ENCODE assay signal across 8 mouse cellular contexts in the genomic region with DNA sequence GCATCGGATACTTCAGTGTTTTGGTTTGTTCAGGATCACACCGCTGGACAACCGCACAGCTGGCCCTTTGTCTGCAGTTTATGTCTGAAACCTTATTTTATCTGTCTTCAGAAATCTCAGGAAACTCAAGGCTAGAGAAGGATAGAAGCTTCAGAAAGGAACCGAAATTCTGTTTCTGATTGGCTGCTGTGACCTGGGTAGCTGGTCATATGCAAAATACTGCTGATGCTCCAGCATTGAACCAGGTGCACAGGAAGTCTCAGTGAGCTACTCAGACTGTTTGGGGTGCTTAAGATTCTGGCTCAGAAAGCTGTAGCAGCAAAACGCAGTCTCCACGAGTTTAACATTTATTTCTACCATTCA. TPM values are rescaled to one million over a fixed set of nuclear protein-coding genes. Genes with fewer than 3 reads are reported as not detected.
DNase-seq lines count a peak whose midpoint lies in the region; ATAC-seq and TF ChIP-seq lines count a peak whose summit lies in the region.

No protein-coding gene starts in this region.

- intact Hi-C loops in gastrocnemius, adult 2 months (cut with DNase I): loop anchor here (2.0 to 5.0 kb wide), 2 partner anchors 132 to 329 kb away; no protein-coding TSS in a partner anchor

- no peak for DNase-seq in gastrocnemius, adult 2 months
- DNase-seq in gastrocnemius, adult 8-10 months (ENCODE audit: low spot score in 2 of 2): no peak
- peak; percentile 89 for DNase-seq in CD4-positive helper T cell, adult 2 months (ENCODE audit: low read depth, low spot score)
- no peak for DNase-seq in intestine, embryonic 14.5 days (ENCODE audit: low spot score)
- no peak for DNase-seq in layer of hippocampus, adult 18-20 months (ENCODE audit: low spot score in 2 of 2)
- DNase-seq in left cerebral cortex, adult 11 months (ENCODE audit: low spot score): no peak

- peak; percentile 74 for ATAC-seq in embryonic facial prominence, embryonic 12.5 days (ENCODE audit: insufficient number of reproducible peaks, insufficient read depth, low FRiP score, low TSS enrichment)
- peak; percentile 87 for ATAC-seq in intestine, embryonic 14.5 days (replicated peaks; ENCODE audit: low FRiP score, low TSS enrichment, low read depth)
- ATAC-seq in midbrain, embryonic 16.5 days: peak; percentile 91

- WGBS in embryonic facial prominence, embryonic 12.5 days: 0% methylated on average over 6 of the region's 6 CpGs
- WGBS in intestine, embryonic 14.5 days: under 1% methylated on average over 6 of the region's 6 CpGs
- 0% methylated on average over 6 of the region's 6 CpGs for WGBS in midbrain, embryonic 16.5 days

- H3K4me1 ChIP-seq in embryonic facial prominence, embryonic 12.5 days: peaks cover 10% of the 10 kb centered on the region
- peaks cover 7% of the 10 kb centered on the region for H3K4me1 ChIP-seq in intestine, embryonic 14.5 days (replicated peaks; ENCODE audit: control insufficient read depth, insufficient read depth, low read length)
- H3K4me1 ChIP-seq in midbrain, embryonic 16.5 days (ENCODE audit: control insufficient read depth, insufficient read depth, low read length): peaks cover 8% of the 10 kb centered on the region

- H3K9me3 ChIP-seq in embryonic facial prominence, embryonic 12.5 days: no peaks in the 10 kb centered on the region
- no peaks in the 10 kb centered on the region for H3K9me3 ChIP-seq in intestine, embryonic 14.5 days (ENCODE audit: control insufficient read depth, low read length)
- H3K9me3 ChIP-seq in midbrain, embryonic 16.5 days (replicated peaks; ENCODE audit: control insufficient read depth, low read length, poor library complexity, severe bottlenecking): no peaks in the 10 kb centered on the region

- H3K4me3 ChIP-seq in gastrocnemius, adult 2 months: peak overlapping the region; percentile 98
- peak overlapping the region; percentile 58 for H3K4me3 ChIP-seq in embryonic facial prominence, embryonic 12.5 days
- H3K4me3 ChIP-seq in intestine, embryonic 14.5 days (ENCODE audit: low read depth, low read length): peak overlapping the region; percentile 55
- H3K4me3 ChIP-seq in midbrain, embryonic 16.5 days (ENCODE audit: low read depth, low read length): peak overlapping the region; percentile 98

- peak overlapping the region; percentile 51 for H3K4me2 ChIP-seq in embryonic facial prominence, embryonic 12.5 days (replicated peaks)
- H3K4me2 ChIP-seq in intestine, embryonic 14.5 days (ENCODE audit: low read length): peak overlapping the region; percentile 52
- peak overlapping the region; percentile 64 for H3K4me2 ChIP-seq in midbrain, embryonic 16.5 days (ENCODE audit: low read length)

- no peak for TF ChIP-seq CTCF in gastrocnemius, adult 2 months (IDR thresholded peaks at IDR 0.05)

- peak overlapping the region; percentile 92 for H3K27ac ChIP-seq in gastrocnemius, adult 2 months
- H3K27ac ChIP-seq in embryonic facial prominence, embryonic 12.5 days: peak overlapping the region; percentile 85
- H3K27ac ChIP-seq in intestine, embryonic 14.5 days (ENCODE audit: low read depth): peak overlapping the region; percentile 51
- H3K27ac ChIP-seq in midbrain, embryonic 16.5 days (ENCODE audit: low read length): peak overlapping the region; percentile 93

- no peaks in the 10 kb centered on the region for H3K27me3 ChIP-seq in embryonic facial prominence, embryonic 12.5 days
- no peaks in the 10 kb centered on the region for H3K27me3 ChIP-seq in intestine, embryonic 14.5 days (replicated peaks; ENCODE audit: control insufficient read depth, insufficient read depth, low read length)
- no peaks in the 10 kb centered on the region for H3K27me3 ChIP-seq in midbrain, embryonic 16.5 days (ENCODE audit: control insufficient read depth, insufficient read depth, low read depth, low read length)

- H3K9ac ChIP-seq in embryonic facial prominence, embryonic 12.5 days: peak overlapping the region; percentile 76
- H3K9ac ChIP-seq in intestine, embryonic 14.5 days (ENCODE audit: low read length): peak overlapping the region; percentile 46
- peak overlapping the region; percentile 95 for H3K9ac ChIP-seq in midbrain, embryonic 16.5 days (ENCODE audit: low read depth, low read length)

- no peaks in the 10 kb centered on the region for H3K36me3 ChIP-seq in embryonic facial prominence, embryonic 12.5 days
- H3K36me3 ChIP-seq in intestine, embryonic 14.5 days (ENCODE audit: control insufficient read depth, insufficient read depth, low read length): no peaks in the 10 kb centered on the region; the same call in 1 of the 2 replicates
- no peaks in the 10 kb centered on the region for H3K36me3 ChIP-seq in midbrain, embryonic 16.5 days (ENCODE audit: control insufficient read depth, insufficient read depth, low read length)

RNA-seq across cellular contexts. Expression of gene Nemp2, which starts 0.4 kb away (rescaled TPM):
- under 1 TPM; 0.39 to 0.48 TPM for total RNA-seq in gastrocnemius, adult 2 months (2021)
- under 1 TPM; 0.17 to 0.54 (median 0.47) TPM for total RNA-seq in gastrocnemius, adult 8-10 months (2022)
- 11.3 and 12.2 TPM in 2 replicates for polyA plus RNA-seq in embryonic facial prominence, embryonic 12.5 days (2016; fragmentation: Nextera tagmentation; extraction: Ambion mirVana)
- polyA plus RNA-seq in intestine, embryonic 14.5 days (2014; fragmentation: Nextera tagmentation; extraction: Ambion mirVana): 11.9 and 12.3 TPM in 2 replicates
- 5.0 and 5.6 TPM in 2 replicates for polyA plus RNA-seq in midbrain, embryonic 16.5 days (2015; fragmentation: Nextera tagmentation; extraction: Ambion mirVana)
- 1 to 10 TPM; 3.1 to 4.1 TPM for total RNA-seq in layer of hippocampus, adult 18-20 months (2021)
